ENCODE assay signal across 19 mouse cellular contexts in the genomic region with DNA sequence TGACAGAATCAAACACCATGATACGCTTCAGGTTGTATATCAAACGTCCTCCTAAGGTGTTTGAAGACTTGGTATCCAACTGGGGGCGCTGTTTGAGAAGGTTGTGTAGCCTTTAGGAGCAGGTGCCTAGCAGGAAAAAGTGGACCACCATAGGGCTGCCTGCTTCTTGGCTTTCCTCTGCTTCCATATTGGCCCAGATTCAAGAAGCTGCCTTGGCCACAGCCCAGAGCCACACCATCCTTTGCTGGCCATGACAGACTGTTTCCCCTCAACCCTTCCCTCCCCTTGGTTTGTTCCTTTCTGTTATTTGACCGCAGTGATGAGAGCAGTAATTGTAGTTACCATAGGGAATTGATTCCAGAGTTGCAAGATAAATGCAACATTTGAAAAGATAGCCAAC. TPM values are rescaled to one million over a fixed set of nuclear protein-coding genes. Genes with fewer than 3 reads are reported as not detected.
DNase-seq lines count a peak whose midpoint lies in the region; ATAC-seq lines count a peak whose summit lies in the region.
"Had no signal": no experiment of that assay in that cellular context is flagged by ENCODE, and none has a peak within 500 bp of the region (broad histone marks: within the 10 kb centered on the region; RNA-seq: fewer than 3 reads in every experiment).

No protein-coding gene starts in this region.

- no peak overlapping the region for H3K27ac ChIP-seq in hindbrain, embryonic 14.5 days
- no peak overlapping the region for H3K27ac ChIP-seq in hindbrain, embryonic 10.5 days
- no peak overlapping the region for H3K27ac ChIP-seq in midbrain, embryonic 14.5 days (replicated peaks; ENCODE audit: low read depth, low read length)
- no peak overlapping the region for H3K27ac ChIP-seq in midbrain, embryonic 13.5 days
- H3K27ac ChIP-seq: forebrain, embryonic 15.5 days; limb, embryonic 15.5 days; neural tube, embryonic 12.5 days had no signal

- H3K4me1 ChIP-seq in hindbrain, embryonic 14.5 days (replicated peaks; ENCODE audit: control insufficient read depth, insufficient read depth, low read length), result no peaks in the 10 kb centered on the region
- H3K4me1 ChIP-seq in hindbrain, embryonic 10.5 days (replicated peaks), result no peaks in the 10 kb centered on the region
- H3K4me1 ChIP-seq in midbrain, embryonic 14.5 days (ENCODE audit: control insufficient read depth, insufficient read depth, low read length), result no peaks in the 10 kb centered on the region
- H3K4me1 ChIP-seq in midbrain, embryonic 13.5 days (replicated peaks), result no peaks in the 10 kb centered on the region
- H3K4me1 ChIP-seq: forebrain, embryonic 15.5 days; heart, embryonic 12.5 days; limb, embryonic 15.5 days; neural tube, embryonic 12.5 days had no signal

- no peak overlapping the region for H3K9ac ChIP-seq in hindbrain, embryonic 14.5 days
- no peak overlapping the region for H3K9ac ChIP-seq in midbrain, embryonic 14.5 days (replicated peaks; ENCODE audit: low read length)
- H3K9ac ChIP-seq in midbrain, embryonic 13.5 days (replicated peaks), result no peak overlapping the region
- H3K9ac ChIP-seq: forebrain, embryonic 15.5 days; heart, embryonic 12.5 days; limb, embryonic 15.5 days; neural tube, embryonic 12.5 days had no signal

- H3K27me3 ChIP-seq in hindbrain, embryonic 14.5 days (ENCODE audit: control insufficient read depth, insufficient read depth, low read length), result no peaks in the 10 kb centered on the region
- no peaks in the 10 kb centered on the region for H3K27me3 ChIP-seq in hindbrain, embryonic 10.5 days (ENCODE audit: insufficient read depth, poor library complexity, severe bottlenecking)
- H3K27me3 ChIP-seq in midbrain, embryonic 14.5 days (ENCODE audit: control insufficient read depth, insufficient read depth, low read length), result no peaks in the 10 kb centered on the region
- H3K27me3 ChIP-seq in midbrain, embryonic 13.5 days, result no peaks in the 10 kb centered on the region
- H3K27me3 ChIP-seq: forebrain, embryonic 15.5 days; heart, embryonic 12.5 days; limb, embryonic 15.5 days; neural tube, embryonic 12.5 days had no signal

- no peaks in the 10 kb centered on the region for H3K36me3 ChIP-seq in hindbrain, embryonic 14.5 days (replicated peaks; ENCODE audit: control insufficient read depth, insufficient read depth)
- H3K36me3 ChIP-seq in hindbrain, embryonic 10.5 days, result no peaks in the 10 kb centered on the region
- no peaks in the 10 kb centered on the region for H3K36me3 ChIP-seq in midbrain, embryonic 14.5 days (ENCODE audit: control insufficient read depth, insufficient read depth, low read length)
- no peaks in the 10 kb centered on the region for H3K36me3 ChIP-seq in midbrain, embryonic 13.5 days
- H3K36me3 ChIP-seq: forebrain, embryonic 15.5 days; heart, embryonic 12.5 days; limb, embryonic 15.5 days; neural tube, embryonic 12.5 days had no signal

- no peak overlapping the region for H3K4me2 ChIP-seq in hindbrain, embryonic 14.5 days (replicated peaks)
- H3K4me2 ChIP-seq in midbrain, embryonic 14.5 days (ENCODE audit: low read length), result no peak overlapping the region
- no peak overlapping the region for H3K4me2 ChIP-seq in midbrain, embryonic 13.5 days (replicated peaks)
- H3K4me2 ChIP-seq: forebrain, embryonic 15.5 days; heart, embryonic 12.5 days; limb, embryonic 15.5 days; midbrain, embryonic 11.5 days; neural tube, embryonic 12.5 days had no signal

- peak; percentile 31 to 64 for DNase-seq in adrenal gland, adult (ENCODE audit: inconsistent age in 2 of 2, low spot score in 1 of 2)
- DNase-seq in adrenal gland, postnatal 4 days (ENCODE audit: low spot score in 2 of 2), result no peak
- DNase-seq in hindbrain, embryonic 14.5 days (ENCODE audit: low spot score), result peak; percentile 47
- no peak for DNase-seq in hindbrain, embryonic 10.5 days (ENCODE audit: low spot score)
- peak; percentile 26 for DNase-seq in midbrain, embryonic 14.5 days
- DNase-seq in kidney, postnatal 10 days, result peak; percentile 49
- no peak for DNase-seq in MN1 (ENCODE audit: low spot score)
- DNase-seq: cerebellum, adult 9-11 months; gastrocnemius, postnatal 10 days; lung, postnatal 14 days had no signal

- WGBS in hindbrain, embryonic 14.5 days, result 70% methylated on average over 4 of the region's 4 CpGs
- 82% methylated on average over 4 of the region's 4 CpGs for WGBS in hindbrain, embryonic 10.5 days
- WGBS in midbrain, embryonic 14.5 days, result 81% methylated on average over 4 of the region's 4 CpGs
- 73% methylated on average over 4 of the region's 4 CpGs for WGBS in midbrain, embryonic 13.5 days

- no peaks in the 10 kb centered on the region for H3K9me3 ChIP-seq in hindbrain, embryonic 14.5 days (ENCODE audit: control insufficient read depth, low read length)
- no peaks in the 10 kb centered on the region for H3K9me3 ChIP-seq in hindbrain, embryonic 10.5 days
- H3K9me3 ChIP-seq in midbrain, embryonic 14.5 days (ENCODE audit: control insufficient read depth, low read length), result no peaks in the 10 kb centered on the region
- no peaks in the 10 kb centered on the region for H3K9me3 ChIP-seq in midbrain, embryonic 13.5 days
- H3K9me3 ChIP-seq: forebrain, embryonic 15.5 days; limb, embryonic 15.5 days; neural tube, embryonic 12.5 days had no signal

- H3K4me3 ChIP-seq in hindbrain, embryonic 14.5 days (replicated peaks; ENCODE audit: low read length), result no peak overlapping the region
- no peak overlapping the region for H3K4me3 ChIP-seq in hindbrain, embryonic 10.5 days
- H3K4me3 ChIP-seq in midbrain, embryonic 14.5 days (replicated peaks; ENCODE audit: low read depth, low read length), result no peak overlapping the region
- H3K4me3 ChIP-seq in midbrain, embryonic 13.5 days (replicated peaks), result no peak overlapping the region
- H3K4me3 ChIP-seq: forebrain, embryonic 15.5 days; heart, embryonic 12.5 days; limb, embryonic 15.5 days; neural tube, embryonic 12.5 days had no signal

- peak; percentile 51; the same call in 1 of the 2 replicates for ATAC-seq in hindbrain, embryonic 14.5 days (ENCODE audit: low FRiP score)
- no peak for ATAC-seq in midbrain, embryonic 14.5 days (ENCODE audit: low FRiP score, low TSS enrichment)
- no peak for ATAC-seq in midbrain, embryonic 13.5 days
- ATAC-seq: forebrain, embryonic 15.5 days had no signal

RNA-seq across cellular contexts. Expression of a gene that starts 31.5 kb away (rescaled TPM):
- not detected for total RNA-seq in adrenal gland, postnatal 4 days (2021)
- polyA plus RNA-seq in hindbrain, embryonic 14.5 days (2014; fragmentation: Nextera tagmentation; extraction: Ambion mirVana), result not detected in 2 replicates
- polyA plus RNA-seq in hindbrain, embryonic 10.5 days (2016; fragmentation: Nextera tagmentation; extraction: Ambion mirVana), result not detected in 2 replicates
- not detected in 2 replicates for polyA plus RNA-seq in midbrain, embryonic 14.5 days (2014; fragmentation: Nextera tagmentation; extraction: Ambion mirVana)
- not detected in 2 replicates for polyA plus RNA-seq in midbrain, embryonic 13.5 days (2015; fragmentation: Nextera tagmentation; extraction: Ambion mirVana)
- total RNA-seq: gastrocnemius, postnatal 10 days had no signal
- polyA plus RNA-seq: embryonic facial prominence, embryonic 14.5 days; forebrain, embryonic 15.5 days; heart, embryonic 12.5 days; intestine, embryonic 14.5 days; limb, embryonic 15.5 days; midbrain, embryonic 11.5 days; neural tube, embryonic 12.5 days; thymus, postnatal 0 days had no signal

Comparison
In these comparisons a context has a peak if more than half of its experiments do, and no peak if none do; other contexts are left out.
1. DNase-seq: peak in adrenal gland, adult (2 of 2), hindbrain, embryonic 14.5 days (single experiment), midbrain, embryonic 14.5 days (single experiment) and kidney, postnatal 10 days (single experiment); none in adrenal gland, postnatal 4 days (0 of 2), hindbrain, embryonic 10.5 days (single experiment) and MN1 (single experiment).